Mouse (Mus musculus) CD8-positive naive resting alpha-beta T cell, adult 57 days (primary cell): ENCODE data around the gene Klf15. TPM values are rescaled to one million over a fixed set of nuclear protein-coding genes. Genes with fewer than 3 reads are reported as not detected.

Experiments
- total RNA-seq: library from RNA; stranded (reverse); gene quantifications from one replicate; pipeline ENCODE4 v1.2.4, GENCODE M21; 2023

Gene Klf15
- not detected for total RNA-seq

GRCm38 (mm10) chr6:90462181-90462706 lies at the start of gene Klf15:
Gene Klf15 (plus strand): TSS chr6:90462576.

GRCm38 (mm10) chr6:90428380-90428974 lies 33.9 kb upstream of the Klf15 start, which contains the start of gene Cfap100:
Gene Cfap100 (minus strand): TSS chr6:90428797.

GRCm38 (mm10) chr6:90486176-90486921 lies 24.0 kb downstream of the Klf15 start, which contains the start of gene Aldh1l1:
Gene Aldh1l1 (plus strand): TSS chr6:90486427.

Other genes starting within 250 kb of the Klf15 start
- gene Vmn1r53, start 238.1 kb upstream of the Klf15 start, total RNA-seq: not detected
- not detected for gene Vmn1r54, start 216.3 kb upstream of the Klf15 start, total RNA-seq
- gene BC048671, start 161.4 kb upstream of the Klf15 start, total RNA-seq: not detected
- gene Chst13, start 137.4 kb upstream of the Klf15 start, total RNA-seq: not detected
- gene Uroc1, start 129.3 kb upstream of the Klf15 start, total RNA-seq: not detected
- 32.3 TPM for gene Zxdc, start 93.1 kb upstream of the Klf15 start, total RNA-seq
- gene Cfap100, start 33.8 kb upstream of the Klf15 start, total RNA-seq: not detected
- not detected for gene Aldh1l1, start 23.9 kb downstream of the Klf15 start, total RNA-seq
- 13.3 TPM for gene Slc41a3, start 142.1 kb downstream of the Klf15 start, total RNA-seq